Mouse (Mus musculus): Measurements from ENCODE around the gene Cyp27a1.

Cyp27a1 gene

DNA sequence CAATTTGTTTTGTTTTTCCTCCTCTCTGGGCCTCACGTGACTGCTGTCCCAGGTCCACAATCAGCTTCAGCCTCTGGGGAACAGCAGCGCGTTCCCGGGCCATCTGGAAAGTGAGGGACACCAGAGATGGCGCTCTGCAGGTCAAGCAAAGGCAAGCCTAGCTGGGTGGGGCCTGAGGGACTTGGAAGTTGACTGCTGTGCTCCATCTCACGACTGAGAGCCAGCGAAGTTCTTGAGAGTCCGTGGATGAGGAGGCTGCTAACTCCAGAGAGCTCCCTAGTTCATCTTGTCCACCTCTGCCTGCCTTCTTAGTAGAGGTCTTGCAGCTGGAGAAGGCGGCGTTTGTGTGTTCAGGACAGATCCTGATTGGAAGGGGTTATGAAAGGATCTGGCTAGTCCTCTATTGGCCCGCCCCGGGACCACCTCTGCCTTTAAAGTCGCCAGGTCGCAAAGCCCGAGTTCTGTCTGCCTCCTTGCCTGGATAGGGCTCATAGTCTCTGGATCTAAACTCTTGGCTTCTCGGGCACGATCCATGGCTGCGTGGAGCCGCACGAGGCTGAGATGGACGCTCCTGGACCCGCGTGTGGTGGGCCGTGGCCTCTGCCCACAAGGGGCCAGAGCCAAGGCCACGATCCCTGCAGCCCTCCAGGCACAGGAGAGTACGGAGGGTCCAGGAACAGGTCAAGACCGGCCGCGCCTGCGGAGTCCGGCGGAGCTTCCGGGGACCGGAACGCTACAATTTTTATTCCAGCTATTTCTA lies at the start of gene Cyp27a1:
Cyp27a1 (plus strand) TSS at position 476 of the 760 bp plus-strand sequence.
- peak; percentile 89 for DNase-seq (ENCODE audit: low read depth, low spot score)

DNA sequence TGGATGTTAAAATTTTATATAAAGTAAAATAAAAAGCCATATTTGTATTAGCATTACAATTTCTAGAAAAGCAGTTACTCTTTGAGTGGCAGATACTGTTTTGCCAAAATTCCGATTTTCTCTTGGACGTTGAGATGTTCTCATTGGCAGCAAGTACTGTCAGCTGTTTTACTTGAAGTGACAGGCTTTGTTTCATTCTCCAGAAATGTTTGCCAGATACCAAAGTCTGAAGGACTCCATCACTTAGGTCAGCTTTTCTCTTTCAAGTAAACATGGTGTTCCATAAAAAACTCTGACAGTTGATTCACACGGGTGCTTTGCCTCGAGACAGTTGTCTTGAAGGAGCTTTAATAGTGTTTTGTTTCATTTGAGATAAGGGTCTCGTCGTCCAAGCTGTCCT lies 48.2 kb upstream of the Cyp27a1 start:
- no peak for DNase-seq (ENCODE audit: low read depth, low spot score)

DNA sequence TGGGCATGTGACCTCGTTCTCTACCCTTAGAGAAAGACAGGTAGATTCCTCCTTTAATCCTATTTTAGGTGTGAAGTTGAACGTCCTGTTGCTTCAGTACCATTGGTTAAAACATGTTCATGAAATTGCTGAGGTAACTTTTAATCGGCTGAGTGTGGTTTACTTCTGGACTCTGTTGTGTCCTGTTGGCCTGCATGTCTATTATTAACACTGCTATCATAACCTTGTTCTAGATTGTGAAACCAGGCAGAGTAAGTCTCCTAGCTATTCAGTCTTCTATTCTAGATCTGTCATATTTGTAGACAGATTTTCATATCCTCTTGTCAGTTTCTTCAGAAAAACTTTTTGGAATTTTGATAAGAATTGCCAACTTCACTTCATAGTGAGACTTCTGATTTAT lies 45.0 kb upstream of the Cyp27a1 start:
- no peak for DNase-seq (ENCODE audit: low read depth, low spot score)

DNA sequence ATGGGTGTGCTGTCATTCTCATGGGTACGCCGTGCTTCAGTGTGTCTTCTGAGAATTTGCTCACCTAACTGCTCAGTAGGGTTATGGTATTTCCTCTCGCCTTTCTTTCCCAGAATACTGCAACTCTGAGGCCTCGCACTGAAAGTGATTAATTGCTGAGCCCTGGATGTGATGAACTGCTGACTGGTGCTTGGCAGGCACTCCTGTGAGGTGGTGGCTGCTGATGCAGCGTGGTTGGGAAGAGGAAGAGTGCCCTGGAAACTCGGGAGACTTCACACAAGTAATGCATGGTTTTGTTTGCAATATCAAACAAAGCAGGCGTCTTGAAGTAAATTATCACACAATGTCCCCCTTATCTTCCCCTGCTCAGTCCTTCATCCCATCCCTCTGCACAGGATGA lies 40.6 kb upstream of the Cyp27a1 start:
- DNase-seq (ENCODE audit: low read depth, low spot score) = peak; percentile 69

DNA sequence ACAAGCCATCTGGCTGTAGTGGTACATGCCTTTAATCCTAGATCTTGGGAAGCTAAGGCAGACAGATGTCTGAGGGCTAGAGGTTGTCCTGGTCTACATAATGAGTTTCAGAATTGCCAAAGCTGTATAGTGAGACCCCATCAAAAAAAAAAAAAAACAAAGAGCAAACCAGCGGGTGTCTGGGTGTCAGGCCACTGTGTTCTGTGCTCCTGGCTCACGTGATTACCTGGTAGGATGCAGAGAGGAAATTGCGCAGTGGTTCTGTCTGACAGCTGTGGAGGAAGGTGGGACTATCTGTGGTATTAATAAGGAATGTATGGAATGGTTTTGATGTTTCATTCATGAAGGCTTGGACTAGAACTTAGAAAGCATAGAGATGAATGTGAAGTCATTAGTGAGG lies 36.5 kb upstream of the Cyp27a1 start:
- DNase-seq (ENCODE audit: low read depth, low spot score) = no peak

DNA sequence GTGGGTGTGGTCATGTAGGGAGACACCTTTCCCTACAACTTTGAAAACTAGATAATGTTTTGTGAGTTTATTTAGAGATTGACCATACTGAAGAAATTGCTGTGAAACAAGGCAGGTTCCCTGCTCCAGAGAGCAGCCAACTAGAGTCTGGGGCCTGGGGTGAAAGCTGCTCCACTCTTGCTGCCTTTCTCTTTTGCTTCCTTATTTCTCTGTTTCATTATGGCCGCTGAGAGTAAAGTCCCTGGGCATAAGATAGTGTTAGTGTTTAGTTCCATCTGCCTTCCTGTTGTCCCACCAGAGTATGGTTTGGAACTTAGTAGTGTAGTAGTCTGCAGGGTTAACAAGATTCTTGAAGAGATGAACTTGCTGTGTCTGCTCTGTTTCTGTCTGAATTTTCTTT lies 35.5 kb upstream of the Cyp27a1 start:
- DNase-seq (ENCODE audit: low read depth, low spot score) = no peak

DNA sequence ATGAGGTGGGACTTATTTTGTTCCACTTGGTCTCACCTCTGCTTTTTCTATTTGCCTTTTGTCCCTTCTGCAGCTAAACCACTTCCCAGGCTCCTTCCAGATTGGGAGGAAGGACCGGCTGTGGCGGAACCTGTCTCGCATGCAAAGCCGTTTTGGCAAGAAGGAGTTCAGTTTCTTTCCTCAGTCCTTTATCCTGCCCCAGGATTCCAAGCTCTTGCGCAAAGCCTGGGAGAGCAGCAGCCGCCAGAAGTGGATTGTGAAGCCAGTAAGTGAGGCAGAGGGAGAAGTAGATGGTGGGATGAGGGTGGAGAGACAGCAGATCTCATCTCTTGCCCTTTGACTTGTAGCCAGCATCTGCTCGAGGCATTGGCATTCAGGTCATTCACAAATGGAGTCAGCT lies 26.2 kb upstream of the Cyp27a1 start:
- DNase-seq (ENCODE audit: low read depth, low spot score) = no peak

DNA sequence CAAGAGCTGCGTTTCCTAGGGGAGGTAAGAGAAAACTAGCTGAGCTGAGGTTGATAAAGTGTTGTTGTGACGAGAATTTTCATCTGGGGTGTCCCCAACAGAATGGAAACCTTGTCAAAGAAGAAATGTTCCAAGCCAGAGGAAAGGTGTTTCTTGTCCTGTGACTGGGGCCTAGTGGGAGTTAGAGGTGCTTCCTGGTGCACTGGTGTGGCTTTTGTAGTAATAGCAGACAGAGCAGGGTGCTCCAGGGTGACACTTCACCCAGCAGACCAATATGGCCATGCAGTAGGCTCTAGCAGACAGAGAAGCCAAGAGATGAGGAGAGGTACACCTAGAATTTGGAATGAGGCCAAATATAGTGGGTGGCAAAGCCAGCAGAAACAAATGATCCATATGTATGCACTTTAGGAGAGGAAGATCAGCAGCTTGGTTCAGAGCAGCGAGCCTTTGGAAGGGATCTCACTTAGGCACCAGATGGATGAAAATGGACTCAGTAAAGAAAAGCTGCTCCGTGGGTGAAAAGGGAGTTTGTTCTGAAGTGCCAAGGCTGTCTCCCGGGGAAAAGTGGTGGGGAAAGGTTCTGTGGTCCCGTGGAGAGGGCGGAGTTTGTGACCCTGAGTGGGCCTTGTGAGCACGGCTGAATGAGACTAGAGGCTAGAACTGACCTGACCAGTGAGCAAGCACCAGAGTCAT lies 19.3 kb upstream of the Cyp27a1 start:
- DNase-seq (ENCODE audit: low read depth, low spot score) = no peak

DNA sequence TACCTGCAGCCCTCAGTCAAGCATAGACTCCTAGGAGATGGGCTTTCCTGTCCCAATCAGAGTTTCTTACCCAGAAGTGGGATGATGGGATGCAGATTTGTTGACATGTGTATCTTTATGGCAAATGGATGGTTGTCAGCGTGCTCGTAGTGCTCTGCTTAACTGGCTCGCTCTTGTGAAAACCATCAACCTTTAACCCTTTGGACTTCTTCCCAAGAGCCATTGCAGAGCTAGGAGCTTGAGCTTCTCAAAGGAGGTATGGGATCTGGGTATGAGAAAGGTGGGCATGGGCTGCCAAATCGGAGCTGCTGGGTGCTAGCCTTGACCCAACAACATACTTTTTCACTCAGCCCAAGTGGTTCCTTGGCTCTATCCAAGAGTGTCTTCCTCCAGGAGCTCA lies 17.5 kb upstream of the Cyp27a1 start:
- DNase-seq (ENCODE audit: low read depth, low spot score) = no peak

DNA sequence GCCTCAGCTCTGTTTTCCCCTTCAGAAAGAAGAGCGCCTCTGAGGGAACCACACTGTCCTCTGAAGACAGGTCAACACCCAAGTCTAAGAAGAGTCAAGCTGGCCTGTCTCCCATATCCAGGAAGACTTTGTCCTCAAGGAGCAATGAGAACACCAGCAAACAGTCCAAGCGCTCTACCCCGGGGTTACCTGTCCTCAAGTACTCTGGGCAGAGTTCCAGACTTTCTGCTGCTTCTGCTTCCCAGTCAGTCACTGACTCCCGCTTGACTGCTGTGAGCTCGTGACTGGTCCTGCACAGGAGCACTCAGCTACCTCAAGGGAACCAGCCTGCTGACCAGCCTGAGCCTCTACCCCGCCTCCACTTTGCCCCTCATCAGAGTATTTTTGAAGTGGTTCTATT lies 16.0 kb upstream of the Cyp27a1 start:
- no peak for DNase-seq (ENCODE audit: low read depth, low spot score)

DNA sequence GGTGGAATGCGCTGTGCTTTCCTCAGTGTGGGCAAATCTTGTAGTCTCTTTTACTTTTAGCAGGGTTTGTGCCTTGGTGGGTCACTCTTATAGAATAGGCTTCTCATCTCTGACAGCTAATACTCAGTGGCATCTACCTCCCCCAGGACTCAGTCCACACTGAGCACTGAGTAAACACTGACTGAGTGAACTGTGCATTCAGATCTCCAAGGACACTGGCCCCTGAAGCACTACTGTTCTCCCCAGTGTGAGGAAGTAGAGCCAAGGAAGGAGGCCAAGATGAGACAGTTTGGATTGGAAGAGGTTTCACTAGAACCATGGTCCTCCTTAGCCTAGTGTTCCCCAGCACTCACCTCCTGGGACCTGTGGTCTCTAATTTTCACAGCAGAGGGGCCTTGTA lies 15.0 kb upstream of the Cyp27a1 start:
- no peak for DNase-seq (ENCODE audit: low read depth, low spot score)

DNA sequence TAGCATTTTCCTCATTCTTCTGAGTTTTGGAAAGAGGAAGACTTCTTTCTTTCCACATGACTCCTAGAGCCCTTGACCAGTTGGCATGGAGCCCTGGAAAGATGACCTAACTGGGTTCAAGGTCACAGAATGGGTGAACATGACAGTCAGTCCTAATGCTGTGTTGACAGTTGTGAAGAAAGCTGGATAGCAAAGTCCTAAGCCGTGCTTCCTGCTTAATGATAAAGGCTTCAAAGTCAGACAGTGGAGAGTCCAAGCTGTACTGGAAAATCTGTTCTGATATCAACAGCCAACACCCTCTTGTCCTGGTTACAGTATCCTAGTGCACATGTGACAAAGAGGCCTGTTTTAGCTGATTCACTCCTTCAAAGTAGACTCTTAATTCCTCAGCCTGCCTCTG lies 14.6 kb upstream of the Cyp27a1 start:
- no peak for DNase-seq (ENCODE audit: low read depth, low spot score)

DNA sequence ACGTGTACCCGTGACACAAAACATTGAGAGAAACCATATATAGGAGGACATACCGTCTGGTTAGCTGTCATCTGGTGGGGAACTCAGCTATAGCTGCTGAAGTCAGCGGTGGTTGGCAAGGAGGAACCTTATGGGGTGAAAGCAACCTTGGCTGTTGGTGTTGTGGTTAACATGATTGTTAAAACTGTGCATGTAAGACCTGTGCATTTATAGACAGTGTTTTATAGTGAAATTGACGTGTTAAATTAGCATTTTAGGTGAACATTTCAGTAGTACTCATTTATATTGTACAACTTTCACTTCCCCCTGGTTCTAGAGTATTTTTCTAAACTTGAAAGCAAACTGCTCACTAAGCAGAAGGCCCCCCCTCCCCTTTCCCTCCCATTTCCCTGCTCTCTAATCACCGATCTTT lies 11.2 kb upstream of the Cyp27a1 start:
- DNase-seq (ENCODE audit: low read depth, low spot score) = no peak

DNA sequence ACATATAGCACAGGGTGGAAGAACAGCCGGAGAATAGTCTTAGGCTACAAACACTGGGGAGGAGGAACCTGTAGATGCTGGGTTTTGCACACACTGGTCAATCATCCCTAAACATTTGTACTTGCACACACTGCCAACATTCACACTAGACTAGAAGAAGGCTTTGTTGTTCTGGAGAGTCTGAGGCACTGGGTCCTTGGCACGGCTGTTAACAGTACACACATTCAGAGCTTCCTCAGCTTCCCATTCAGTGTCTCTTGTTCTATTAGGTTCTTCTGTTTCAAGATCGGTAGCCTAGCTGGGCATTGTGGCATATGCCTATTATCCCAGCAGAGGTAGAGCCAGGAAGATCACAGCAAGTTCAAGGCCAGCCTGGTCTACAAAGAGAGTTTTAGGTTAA lies 9.2 kb upstream of the Cyp27a1 start:
- no peak for DNase-seq (ENCODE audit: low read depth, low spot score)

DNA sequence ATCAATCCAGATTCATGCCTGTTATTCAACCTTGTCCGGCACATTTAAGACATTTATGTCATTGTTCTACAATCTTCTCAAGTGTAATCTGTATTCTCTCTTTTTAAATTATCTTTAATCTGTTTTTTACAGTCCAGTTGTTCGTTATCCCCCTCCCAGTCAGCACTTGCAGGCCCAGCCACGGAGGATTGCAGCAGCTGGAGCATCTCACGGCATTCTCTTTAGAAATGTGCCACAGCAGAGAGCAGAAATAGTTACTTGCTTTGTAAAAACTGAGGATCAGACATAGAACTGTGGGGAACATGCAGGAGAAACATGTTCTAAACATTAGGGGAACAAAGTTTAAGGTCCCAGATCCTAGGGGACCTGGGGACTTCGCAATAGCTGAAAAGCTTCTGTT lies 8.4 kb upstream of the Cyp27a1 start:
- DNase-seq (ENCODE audit: low read depth, low spot score) = no peak

DNA sequence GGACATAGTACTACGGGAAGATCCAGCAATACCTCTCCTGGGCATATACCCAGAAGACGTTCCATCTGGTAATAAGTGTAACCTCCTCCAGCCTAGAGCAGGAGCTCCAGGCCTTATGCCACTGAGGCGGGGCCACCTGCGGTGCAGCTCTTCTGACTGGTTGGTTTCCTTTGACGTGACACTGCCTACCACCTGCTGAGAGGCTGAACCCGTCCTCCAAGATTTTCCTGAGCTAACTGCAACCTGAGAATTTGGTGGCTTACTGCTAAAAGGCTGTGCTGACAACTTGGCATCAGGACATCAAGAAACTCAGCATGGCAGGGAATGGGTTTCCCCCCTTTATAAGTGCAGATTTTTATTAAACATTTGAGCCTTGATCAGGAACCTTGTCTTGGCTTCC lies 3.8 kb upstream of the Cyp27a1 start:
- DNase-seq (ENCODE audit: low read depth, low spot score) = no peak

DNA sequence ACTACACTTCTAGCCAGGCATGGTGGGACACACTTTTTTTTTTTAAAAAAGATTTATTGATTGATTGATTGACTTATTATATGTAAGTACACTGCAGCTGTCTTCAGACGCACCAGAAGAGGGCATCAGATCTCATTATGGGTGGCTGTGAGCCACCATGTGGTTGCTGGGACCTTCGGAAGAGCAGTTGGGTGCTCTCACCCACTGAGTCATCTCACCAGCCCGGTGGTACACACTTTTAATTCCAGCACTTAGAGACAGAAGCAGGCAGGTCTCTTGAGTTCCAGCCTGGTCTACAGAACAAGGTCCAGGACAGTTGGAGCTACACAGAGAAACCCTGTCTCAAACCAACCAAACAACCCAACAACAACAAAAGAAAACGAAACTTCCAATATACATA lies 1.3 kb upstream of the Cyp27a1 start:
- no peak for DNase-seq (ENCODE audit: low read depth, low spot score)

DNA sequence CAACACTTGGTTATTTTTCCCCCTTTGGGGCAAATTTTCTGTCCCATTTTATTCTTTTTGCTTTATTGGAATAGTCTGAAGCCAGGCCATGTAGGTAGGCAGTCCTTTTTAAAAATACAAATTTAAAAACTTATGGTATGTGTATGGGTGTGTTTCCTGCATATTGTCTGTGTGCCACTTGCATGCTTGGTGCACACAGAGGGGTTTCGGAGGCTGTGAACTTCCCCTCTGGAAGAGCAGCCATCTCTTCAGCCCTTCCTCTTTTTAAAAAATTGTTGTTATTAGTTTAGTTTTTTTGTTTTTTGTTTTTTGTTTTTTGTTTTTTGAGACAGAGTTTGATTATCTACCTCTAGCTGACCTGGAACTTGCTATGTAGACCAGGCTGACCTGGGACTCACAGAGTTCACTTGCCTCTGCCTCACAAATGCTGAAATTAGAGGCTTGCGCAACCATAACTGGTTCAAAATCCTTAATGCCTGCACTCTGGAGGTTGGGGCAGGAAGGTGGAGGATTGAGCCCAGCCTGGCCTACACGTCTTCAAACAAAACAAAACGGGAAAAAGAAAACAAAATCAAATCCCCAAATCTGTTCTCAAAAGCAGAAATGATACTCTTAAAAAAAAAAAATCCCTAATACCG lies 794 bp upstream of the Cyp27a1 start:
- no peak for DNase-seq (ENCODE audit: low read depth, low spot score)

DNA sequence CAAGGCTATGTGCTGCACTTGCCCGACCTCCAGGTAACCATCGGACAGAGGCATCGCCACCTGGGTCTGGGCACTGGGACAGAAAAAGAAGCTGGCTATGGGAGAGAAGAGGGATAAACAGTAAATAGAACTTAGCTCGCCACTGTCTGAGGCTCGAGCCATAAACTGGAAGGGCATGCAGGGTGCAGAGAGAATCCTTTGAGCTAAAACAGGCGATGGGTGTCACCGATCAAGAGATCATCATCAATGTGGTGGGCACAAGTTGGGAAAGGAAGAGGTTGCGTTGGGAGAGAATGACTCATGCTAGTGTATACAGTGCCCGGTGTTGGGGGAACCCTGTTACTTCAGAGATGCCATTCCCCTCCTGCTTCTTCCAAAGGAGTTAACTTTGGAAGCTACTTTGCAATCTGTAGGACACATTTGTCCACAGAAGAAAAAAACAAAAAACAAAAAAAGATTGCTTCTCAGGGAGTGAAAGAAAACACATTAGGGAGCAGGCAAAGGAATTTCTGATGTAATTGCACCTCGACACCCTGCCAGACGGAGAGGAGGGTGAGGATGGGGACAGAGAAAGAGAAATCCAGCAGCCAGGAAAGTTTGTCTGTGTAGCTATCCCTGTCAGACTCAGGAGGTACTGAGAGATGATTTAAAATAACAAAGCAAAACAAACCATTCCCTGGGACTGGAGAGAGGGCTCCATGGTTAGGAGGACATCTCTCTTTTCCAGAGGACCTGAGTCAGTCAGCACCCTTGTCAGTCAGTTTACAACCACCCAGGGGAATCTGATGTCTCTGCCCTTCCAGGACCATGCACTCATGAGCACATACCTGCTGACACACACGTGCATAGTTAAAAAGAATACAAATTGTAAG lies 721 bp downstream of the Cyp27a1 start:
- no peak for DNase-seq (ENCODE audit: low read depth, low spot score)

DNA sequence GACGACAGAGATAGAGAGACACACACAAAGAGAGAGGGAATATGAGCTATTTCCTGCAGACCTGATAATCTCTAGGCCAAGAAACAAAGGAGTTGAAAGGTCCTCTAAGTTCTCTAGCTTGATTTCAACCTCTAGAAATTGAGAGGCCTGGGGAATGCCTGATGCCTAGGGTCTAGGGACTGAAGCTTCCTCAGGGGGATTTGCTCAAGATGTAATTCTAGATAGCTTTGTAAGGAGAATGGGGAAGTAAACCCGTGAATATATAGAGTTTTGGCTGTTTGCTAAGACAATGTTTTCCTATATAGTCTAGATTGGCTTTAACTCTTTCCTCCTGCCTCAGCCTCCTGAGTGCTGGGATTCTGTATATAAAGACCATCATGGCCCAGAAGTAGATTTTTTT lies 1.6 kb downstream of the Cyp27a1 start:
- DNase-seq (ENCODE audit: low read depth, low spot score) = no peak

DNA sequence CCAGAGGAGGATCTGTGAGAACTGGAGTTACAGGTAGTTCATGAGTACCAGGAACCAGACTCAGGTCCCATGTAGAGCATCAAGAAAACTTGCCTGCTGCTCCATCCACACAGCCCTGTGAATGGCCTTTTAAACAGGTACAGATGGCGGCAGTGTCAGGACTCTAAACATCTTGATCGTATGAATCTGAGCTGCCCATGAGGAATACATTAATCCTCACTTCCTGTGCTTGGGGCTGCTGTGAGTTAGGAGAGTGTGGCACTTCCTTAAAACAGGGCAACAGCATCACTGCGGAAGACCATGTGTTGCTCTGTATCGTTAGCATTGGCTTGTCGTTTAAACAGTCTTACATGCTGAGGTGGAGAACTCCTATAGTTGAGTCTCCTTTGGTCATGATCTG lies 2.1 kb downstream of the Cyp27a1 start:
- DNase-seq (ENCODE audit: low read depth, low spot score) = no peak

DNA sequence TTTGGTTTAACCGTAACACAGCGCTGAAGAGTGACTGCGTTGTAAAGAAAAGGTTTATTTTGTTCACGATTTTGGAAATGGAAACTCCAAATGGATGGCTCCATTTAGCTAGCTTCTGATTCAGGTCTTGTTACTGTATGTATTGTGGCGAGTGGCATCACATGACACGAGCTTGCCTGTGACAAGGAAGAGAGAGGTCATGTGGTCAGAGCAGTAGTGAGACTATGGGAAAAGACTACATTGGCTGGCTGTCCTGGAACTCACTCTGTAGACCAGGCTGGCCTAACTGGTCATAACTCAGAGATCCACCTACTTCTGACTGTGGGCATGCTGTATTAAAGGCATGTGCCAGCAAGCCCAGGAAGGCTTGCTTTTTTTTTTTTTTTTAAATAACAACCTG lies 2.5 kb downstream of the Cyp27a1 start:
- no peak for DNase-seq (ENCODE audit: low read depth, low spot score)
